Mouse (Mus musculus) bone marrow macrophage, adult 2 months (primary cell): Measurements from ENCODE around the gene Tcf12.

Experiments used
- CTCF ChIP-seq: IDR thresholded peaks from 2 replicates; pipeline ENCODE4 v1.5.1; 2012; ENCODE audit warnings: low read depth, mild to moderate bottlenecking, low read length, moderate library complexity
- POLR2A ChIP-seq: IDR thresholded peaks from 2 replicates; pipeline ENCODE4 v1.6.1; 2012; ENCODE audit warnings: mild to moderate bottlenecking, low read depth, low read length, borderline replicate concordance

DNA sequence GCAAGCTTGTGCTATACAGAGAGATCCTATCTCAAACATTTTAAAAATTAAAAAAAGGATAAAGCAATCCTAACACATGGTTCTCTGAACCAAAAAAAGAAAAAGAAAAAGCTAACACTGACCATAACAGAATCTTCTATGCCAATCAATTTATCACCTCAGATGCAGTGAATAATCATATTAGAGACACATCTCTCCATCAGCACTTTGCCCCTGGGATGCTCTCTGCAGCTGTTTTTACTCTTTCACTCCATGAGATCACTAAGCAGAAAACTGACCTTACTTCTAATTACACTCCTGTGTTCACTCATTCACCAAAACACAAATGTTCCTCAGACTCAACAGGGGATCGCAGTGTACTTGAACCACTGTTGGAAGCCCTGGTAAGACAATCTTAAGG, 128.8 kb downstream of the Tcf12 start:
- TF ChIP-seq POLR2A, result no peak
- no peak for TF ChIP-seq CTCF
